Mouse (Mus musculus): ENCODE data around the gene Zmynd15. TPM values are rescaled to one million over a fixed set of nuclear protein-coding genes. Genes with fewer than 3 reads are reported as not detected.

Zmynd15 gene
- polyA plus RNA-seq, 2 experiments, result 0.10 to 0.31 TPM

GRCm38 (mm10) chr11:70432048-70432894 lies 27.0 kb upstream of the Zmynd15 start, which contains the start of gene Arrb2:
Gene Arrb2 (plus strand): TSS chr11:70432635.
- Histone ChIP-seq H3K27ac (no peak within 1 kb of the TSS), H3K9me3 (ENCODE audit: control insufficient read depth, low read length) (no peaks in the 10 kb centered on the region), H3K4me1 (replicated peaks; ENCODE audit: control insufficient read depth in 2 of 2, insufficient read depth in 2 of 2, low read length in 1 of 2) (peaks cover 9 to 16% of the 10 kb centered on the region in 2 experiments), H3K9ac (replicated peaks) (peak within 1 kb of the TSS; percentile 67), H3K27me3 (ENCODE audit: control insufficient read depth, insufficient read depth, low read length) (no peaks in the 10 kb centered on the region), H3K36me3 (replicated peaks; ENCODE audit: control insufficient read depth, insufficient read depth, low read depth) (no peaks in the 10 kb centered on the region; the same call in 1 of the 2 replicates), H3K4me2 (ENCODE audit: low read depth) (peak within 1 kb of the TSS; percentile 65), H3K4me3 (ENCODE audit: insufficient read depth in 1 of 2, low read depth in 2 of 2, low read length in 2 of 2) (peak within 1 kb of the TSS; percentile 67 to 84)
- DNase-seq (ENCODE audit: low read depth in 3 of 3, low spot score in 3 of 3) (peak; percentile 88 to 93 (median 89)), ATAC-seq (ENCODE audit: insufficient read depth) (peak; percentile 94)
- 1% methylated on average over 73 of the region's 75 CpGs for WGBS (ENCODE audit: insufficient replicate concordance)
- TF ChIP-seq EP300 (IDR thresholded peaks at IDR 0.05; ENCODE audit: low read depth), result no peak
- peak; percentile 83 for TF ChIP-seq CTCF (IDR thresholded peaks at IDR 0.05; ENCODE audit: low read depth)

GRCm38 (mm10) chr11:70432895-70433568 lies 26.2 kb upstream of the Zmynd15 start:
- DNase-seq (ENCODE audit: low read depth in 3 of 3, low spot score in 3 of 3), result no peak
- H3K4me1 ChIP-seq (replicated peaks; ENCODE audit: control insufficient read depth in 2 of 2, insufficient read depth in 2 of 2, low read length in 1 of 2), result peaks cover 9 to 16% of the 10 kb centered on the region in 2 experiments

DNA sequence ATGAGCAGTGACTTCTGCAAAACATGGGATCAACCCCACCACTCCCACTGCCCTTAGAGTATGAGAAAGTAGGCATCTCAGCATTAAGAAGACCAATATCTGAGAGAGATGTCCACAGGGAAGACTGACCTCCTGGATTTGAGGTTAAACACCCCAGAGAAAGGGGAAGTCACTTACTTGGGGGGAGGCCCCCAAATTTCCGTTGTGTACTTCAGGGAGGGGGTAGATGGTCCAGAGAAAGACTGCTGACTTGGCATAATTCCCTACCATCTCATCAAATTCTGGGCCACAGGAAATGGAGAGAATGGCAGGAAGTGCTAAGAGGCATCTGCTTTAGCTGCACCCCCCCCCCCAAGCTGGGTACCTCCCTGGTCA lies 25.7 kb upstream of the Zmynd15 start:
- H3K27me3 ChIP-seq (ENCODE audit: control insufficient read depth, insufficient read depth, low read length), result no peaks in the 10 kb centered on the region
- H3K9me3 ChIP-seq (ENCODE audit: control insufficient read depth, low read length), result no peaks in the 10 kb centered on the region
- peak overlapping the region; percentile 67 to 84 for H3K4me3 ChIP-seq (ENCODE audit: insufficient read depth in 1 of 2, low read depth in 2 of 2, low read length in 2 of 2)
- DNase-seq (ENCODE audit: low read depth in 3 of 3, low spot score in 3 of 3) (no peak), ATAC-seq (ENCODE audit: insufficient read depth) (no peak)
- H3K4me2 ChIP-seq (ENCODE audit: low read depth), result peak overlapping the region; percentile 65
- H3K36me3 ChIP-seq (replicated peaks; ENCODE audit: control insufficient read depth, insufficient read depth, low read depth), result peaks cover 2% of the 10 kb centered on the region; the same call in 1 of the 2 replicates
- H3K4me1 ChIP-seq (replicated peaks; ENCODE audit: control insufficient read depth in 2 of 2, insufficient read depth in 2 of 2, low read length in 1 of 2), result peaks cover 9 to 16% of the 10 kb centered on the region in 2 experiments
- no peak overlapping the region for H3K27ac ChIP-seq
- TF ChIP-seq EP300 (IDR thresholded peaks at IDR 0.05; ENCODE audit: low read depth), result no peak
- no peak for TF ChIP-seq CTCF (IDR thresholded peaks at IDR 0.05; ENCODE audit: low read depth)
- no peak overlapping the region for H3K9ac ChIP-seq (replicated peaks)
- WGBS (ENCODE audit: insufficient replicate concordance), result 12% methylated on average over 1 of the region's 1 CpGs

More at GRCm38 (mm10) chr11:70432895-70433568, 26.2 kb upstream of the Zmynd15 start:
- Histone ChIP-seq H3K4me3 (ENCODE audit: insufficient read depth in 1 of 2, low read depth in 2 of 2, low read length in 2 of 2) (peak overlapping the region; percentile 67 to 84), H3K27me3 (ENCODE audit: control insufficient read depth, insufficient read depth, low read length) (no peaks in the 10 kb centered on the region), H3K27ac (no peak overlapping the region), H3K9ac (replicated peaks) (peak overlapping the region; percentile 67), H3K4me2 (ENCODE audit: low read depth) (peak overlapping the region; percentile 65), H3K36me3 (replicated peaks; ENCODE audit: control insufficient read depth, insufficient read depth, low read depth) (peaks cover 2% of the 10 kb centered on the region; the same call in 1 of the 2 replicates), H3K9me3 (ENCODE audit: control insufficient read depth, low read length) (no peaks in the 10 kb centered on the region)
- no peak for TF ChIP-seq CTCF (IDR thresholded peaks at IDR 0.05; ENCODE audit: low read depth)
- TF ChIP-seq EP300 (IDR thresholded peaks at IDR 0.05; ENCODE audit: low read depth), result 0 out of 2 replicates have a peak, but pooled peaks have one; percentile 8
- peak; percentile 22; the same call in 1 of the 2 replicates for ATAC-seq (ENCODE audit: insufficient read depth)
- 1% methylated on average over 15 of the region's 15 CpGs for WGBS (ENCODE audit: insufficient replicate concordance)

DNA sequence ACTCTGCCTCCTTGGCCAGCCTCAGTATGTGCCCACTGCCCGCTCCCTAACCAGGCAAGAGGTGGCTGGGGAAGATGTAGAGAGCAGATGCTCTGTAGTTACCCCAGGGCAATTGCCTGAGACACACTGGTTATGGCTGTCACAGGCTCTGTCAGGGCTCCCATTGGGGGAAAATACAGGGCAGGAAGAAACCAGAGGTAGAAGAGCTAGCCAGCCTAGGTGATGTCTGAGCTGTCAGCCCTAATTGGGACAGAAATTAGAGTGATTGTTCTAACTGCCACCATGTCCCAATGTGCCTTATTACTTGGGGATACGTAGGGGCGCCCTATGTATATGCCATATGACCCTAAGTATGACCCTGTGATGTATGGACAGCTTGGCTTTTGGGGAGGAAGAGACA lies 25.3 kb upstream of the Zmynd15 start:
- Histone ChIP-seq H3K4me2 (ENCODE audit: low read depth) (peak overlapping the region; percentile 65), H3K27ac (no peak overlapping the region), H3K36me3 (replicated peaks; ENCODE audit: control insufficient read depth, insufficient read depth, low read depth) (peaks cover 2% of the 10 kb centered on the region; the same call in 1 of the 2 replicates), H3K9ac (replicated peaks) (no peak overlapping the region), H3K4me1 (replicated peaks; ENCODE audit: control insufficient read depth in 2 of 2, insufficient read depth in 2 of 2, low read length in 1 of 2) (peaks cover 9 to 16% of the 10 kb centered on the region in 2 experiments), H3K4me3 (ENCODE audit: insufficient read depth in 1 of 2, low read depth in 2 of 2, low read length in 2 of 2) (peak overlapping the region; percentile 32 to 84), H3K27me3 (ENCODE audit: control insufficient read depth, insufficient read depth, low read length) (no peaks in the 10 kb centered on the region), H3K9me3 (ENCODE audit: control insufficient read depth, low read length) (no peaks in the 10 kb centered on the region)
- WGBS (ENCODE audit: insufficient replicate concordance), result 89% methylated on average over 3 of the region's 3 CpGs
- ATAC-seq (ENCODE audit: insufficient read depth) (no peak), DNase-seq (ENCODE audit: low read depth in 3 of 3, low spot score in 3 of 3) (no peak)
- TF ChIP-seq EP300 (IDR thresholded peaks at IDR 0.05; ENCODE audit: low read depth) (no peak), CTCF (IDR thresholded peaks at IDR 0.05; ENCODE audit: low read depth) (no peak)
